Mouse (Mus musculus) kidney, adult 18-20 months (tissue): ENCODE data around the gene Sh3bp4.

ENCODE experiments used
- DNase-seq: peaks from one replicate; pipeline ENCODE4 v3.0.0; 2021

The Sh3bp4 gene

DNA sequence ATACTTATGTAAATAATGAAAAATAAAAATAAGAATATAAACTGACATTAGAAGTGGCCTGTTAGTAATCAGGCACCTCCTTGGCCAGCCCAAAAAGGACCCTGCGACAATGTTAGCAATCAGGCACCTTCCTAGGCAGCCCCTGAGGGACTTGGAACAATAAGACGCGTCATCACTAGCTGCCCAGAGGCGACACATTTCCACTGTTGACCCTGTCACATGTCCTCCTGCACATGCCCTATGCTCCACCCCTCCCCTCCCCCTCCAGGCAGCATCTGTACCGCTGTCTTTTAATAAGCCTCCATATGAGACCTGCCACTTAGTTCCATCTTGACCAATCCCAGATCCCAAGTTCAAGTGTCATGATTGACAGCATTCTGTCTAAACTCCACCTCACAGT, 119.0 kb downstream of the Sh3bp4 start:
- DNase-seq, result no peak

DNA sequence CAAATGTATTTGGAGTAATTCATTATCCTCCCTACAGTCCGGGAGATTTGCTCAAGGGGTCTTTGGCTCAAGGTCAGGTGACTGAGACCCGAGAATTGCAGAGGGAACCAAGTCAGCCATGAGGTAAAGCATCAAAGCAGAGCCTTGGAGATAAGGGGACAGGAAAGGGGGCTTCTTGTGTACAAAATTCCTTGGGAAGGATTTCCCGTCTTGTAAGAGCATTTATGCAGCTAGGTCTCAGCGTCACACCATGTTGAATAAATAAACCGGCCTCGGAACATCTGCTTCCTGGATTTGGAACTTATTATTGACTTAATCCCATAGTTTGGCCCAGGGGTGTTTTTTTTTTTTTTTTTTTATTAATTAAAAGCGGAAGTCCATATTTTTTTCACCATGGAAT, 120.4 kb downstream of the Sh3bp4 start:
- DNase-seq, result no peak

DNA sequence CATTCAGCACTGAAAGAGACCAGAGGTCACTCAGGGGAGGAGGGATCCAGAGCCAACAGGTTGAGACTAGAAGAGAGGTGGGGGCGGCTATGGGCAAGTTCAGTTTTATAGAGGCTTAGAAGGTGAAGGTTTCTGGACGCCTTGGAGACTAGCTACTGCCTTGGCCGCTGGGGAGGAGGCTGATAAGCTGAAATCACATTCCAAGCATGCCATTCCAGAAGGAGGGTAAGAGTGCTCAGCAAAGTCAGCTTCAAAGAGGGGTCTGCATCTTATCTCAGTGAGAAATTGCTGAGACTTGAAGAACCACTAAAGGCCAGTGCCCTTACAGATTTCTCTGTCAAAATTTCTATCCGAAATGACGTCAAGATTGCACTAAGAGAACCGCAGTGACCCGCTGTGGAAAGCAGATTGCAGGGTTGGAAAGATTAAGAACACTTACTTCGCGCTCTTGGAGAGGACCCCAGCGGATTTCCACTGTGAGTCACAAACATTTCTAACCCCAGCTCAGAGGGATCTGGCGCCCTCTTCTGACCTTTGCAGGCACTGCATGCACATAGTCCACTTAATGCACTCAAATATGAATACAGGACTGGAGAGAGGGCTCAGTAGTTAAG, 121.0 kb downstream of the Sh3bp4 start:
- peak; percentile 90 for DNase-seq

DNA sequence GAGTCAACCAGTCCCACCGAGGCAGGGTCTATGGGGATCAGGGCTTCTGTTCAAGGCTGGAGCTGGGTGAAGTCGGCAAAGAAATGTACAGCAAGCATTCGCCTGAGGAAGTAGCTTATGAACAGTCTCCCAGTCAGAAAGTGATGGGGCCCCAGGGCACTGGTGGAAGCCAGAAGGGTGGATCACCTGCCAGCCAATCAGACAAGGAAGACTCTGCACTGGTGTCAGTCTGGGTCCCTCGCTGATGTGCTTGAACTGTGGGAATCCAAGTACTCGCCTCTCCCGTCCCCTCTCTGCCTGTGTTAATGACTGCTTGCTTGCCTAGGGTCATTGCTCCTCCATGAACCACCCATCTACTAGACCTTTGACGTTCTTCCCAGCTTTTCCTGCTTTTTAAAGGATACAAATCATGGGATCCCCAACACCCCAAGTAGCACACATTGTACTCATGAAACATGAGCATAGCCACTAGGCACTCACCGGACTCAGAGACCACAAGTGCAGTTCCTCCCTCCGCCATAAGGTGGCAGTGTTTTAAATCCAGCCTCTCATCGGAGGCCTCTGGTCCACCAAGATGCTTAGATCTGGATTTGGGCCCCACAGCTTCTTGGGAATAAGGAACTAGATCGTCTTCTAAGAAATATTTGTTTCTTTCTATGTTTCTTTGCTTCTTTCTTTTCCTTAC, 122.5 kb downstream of the Sh3bp4 start:
- DNase-seq, result peak; percentile 54

DNA sequence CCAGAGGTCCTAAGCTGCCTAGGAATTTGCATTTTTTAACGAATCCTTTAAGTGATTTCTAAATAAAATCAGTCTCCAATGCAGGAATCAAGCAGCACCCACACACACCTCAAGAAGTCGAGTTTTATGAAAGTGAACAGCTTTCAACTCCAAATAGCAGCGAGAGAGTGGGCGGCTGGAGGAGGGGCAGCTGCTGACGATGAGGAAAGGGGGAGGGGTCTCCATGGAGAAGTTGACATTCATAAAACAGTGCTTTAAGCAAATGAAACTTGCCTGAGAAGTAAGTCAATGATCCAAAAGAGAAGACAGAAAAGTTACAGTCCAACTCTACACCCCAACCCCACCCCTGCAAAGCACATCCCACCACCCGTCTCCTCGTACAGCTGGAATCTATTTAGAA, 123.4 kb downstream of the Sh3bp4 start:
- DNase-seq, result no peak

DNA sequence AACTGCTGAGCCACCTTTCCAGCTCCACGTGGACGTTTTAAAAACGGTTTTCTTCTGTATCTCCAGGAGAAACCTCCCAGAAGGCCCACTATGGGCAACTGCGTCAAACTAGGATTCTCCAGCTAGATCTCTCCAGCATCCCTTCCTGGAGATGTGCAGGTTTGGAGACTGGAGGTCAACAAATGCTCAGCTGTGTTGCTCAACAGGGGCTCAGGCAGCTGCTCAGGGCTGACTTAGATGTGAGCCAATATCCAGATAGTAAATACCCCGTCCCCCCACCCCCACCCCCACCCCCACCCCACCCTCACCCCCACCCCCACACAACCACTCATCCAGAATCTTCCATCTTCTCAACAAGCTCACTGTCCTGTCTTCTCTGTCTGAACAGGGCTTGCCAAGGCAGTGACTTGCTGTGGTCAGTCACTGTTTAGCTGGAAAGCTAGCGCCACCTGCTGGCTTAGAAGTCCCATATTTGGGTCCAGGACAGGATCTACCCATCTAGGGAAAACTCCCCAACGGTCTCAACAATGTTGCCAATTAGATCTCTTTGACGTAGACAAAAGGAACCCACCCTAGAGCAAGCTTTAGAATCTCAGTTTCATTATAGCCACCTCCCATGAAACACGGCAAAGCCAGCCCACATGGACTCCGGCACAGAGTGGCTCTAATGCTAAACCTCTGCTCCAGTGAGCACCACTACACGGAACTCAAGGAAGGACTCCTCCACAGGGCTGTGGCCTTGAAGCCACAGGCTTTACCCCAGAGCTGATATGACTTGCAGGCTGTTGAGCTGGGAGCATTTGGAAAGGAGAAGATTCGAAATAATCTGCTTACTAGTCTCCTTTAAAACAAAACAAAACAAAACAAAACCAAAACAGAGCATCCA, 125.9 kb downstream of the Sh3bp4 start:
- peak; percentile 80 for DNase-seq
